Mouse (Mus musculus): Measurements from ENCODE around the gene Pnpla3. TPM values are rescaled to one million over a fixed set of nuclear protein-coding genes. Genes with fewer than 3 reads are reported as not detected.

The Pnpla3 gene
- polyA plus RNA-seq (2017; shearing (Covaris generic)) = not detected

DNA sequence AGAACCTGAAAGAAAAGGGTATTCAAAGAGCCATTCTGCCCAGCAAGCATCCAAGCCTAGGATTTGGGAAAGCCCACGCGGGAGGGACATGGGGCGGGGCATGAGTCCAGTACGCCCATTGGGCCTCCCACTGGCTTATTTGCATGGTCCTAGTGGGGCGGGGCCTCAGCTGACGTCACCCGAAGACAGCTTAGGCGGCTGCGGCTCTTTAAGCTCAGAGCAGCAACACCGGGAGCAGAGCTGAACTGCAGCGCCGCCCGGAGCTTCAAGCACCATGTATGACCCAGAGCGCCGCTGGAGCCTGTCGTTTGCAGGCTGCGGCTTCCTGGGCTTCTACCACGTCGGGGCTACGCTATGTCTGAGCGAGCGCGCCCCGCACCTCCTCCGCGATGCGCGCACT, at the start of gene Pnpla3:
Gene Pnpla3 (plus strand): TSS at position 238 of the 400 bp plus-strand sequence.

DNA sequence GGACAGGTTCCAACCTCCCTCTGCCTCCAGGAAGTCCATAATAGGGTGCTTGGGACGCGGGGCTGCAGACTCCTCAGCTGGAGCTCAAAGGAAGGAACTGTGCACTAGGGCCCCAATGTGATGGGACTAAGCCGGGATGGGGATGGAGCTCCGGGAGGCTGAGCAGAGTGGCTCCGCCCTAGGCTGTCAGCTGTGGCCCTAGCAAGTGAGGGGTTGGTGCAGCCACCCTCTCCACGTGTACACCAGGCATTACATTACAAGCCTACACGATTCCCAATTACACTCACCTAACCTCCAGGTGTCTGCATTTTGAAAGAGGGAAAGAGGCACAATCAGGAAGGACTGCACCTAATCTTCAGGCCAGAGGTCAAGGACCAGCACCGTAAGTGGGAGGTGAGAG, 44.6 kb upstream of the Pnpla3 start, which contains the start of gene Pnpla5:
Gene Pnpla5 (minus strand): TSS at position 101 of the 400 bp plus-strand sequence.

DNA sequence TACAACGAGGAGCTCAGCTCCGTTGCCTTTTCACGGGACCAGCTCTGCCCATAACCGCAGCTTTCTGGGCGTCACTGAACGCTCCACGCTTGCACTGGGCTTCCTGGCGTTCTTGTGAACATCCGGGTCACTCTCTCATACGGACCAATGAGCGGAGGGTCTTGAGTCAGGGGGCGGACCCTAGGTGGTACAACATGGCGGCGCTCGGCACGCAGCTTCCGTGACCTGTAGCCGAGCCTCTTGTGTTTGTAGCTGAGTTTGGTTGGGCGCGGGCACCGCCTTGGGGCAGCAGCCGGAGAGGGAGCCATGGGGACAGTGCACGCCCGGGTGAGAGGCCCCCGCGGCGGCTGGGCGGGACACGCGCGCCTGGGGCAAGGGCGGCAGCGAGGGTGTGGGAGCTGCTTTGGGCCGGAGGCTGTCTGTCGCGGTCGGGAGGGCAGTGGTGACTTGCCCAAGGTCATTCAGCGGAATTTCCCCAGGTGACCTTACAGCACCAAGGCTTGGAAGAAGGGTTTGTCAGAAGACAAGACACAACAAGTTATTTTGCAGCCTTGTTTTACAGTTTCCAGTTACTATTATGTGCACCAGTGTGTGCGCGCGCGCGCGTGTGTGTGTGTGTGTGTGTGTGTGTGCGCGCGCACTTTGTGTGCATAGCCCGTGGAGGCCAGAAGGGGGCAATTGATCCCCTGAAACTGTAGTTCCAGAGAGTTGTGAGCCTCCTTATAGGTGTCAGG, 24.6 kb downstream of the Pnpla3 start, which contains the start of gene Samm50:
Gene Samm50 (plus strand): TSS at position 184 of the 734 bp plus-strand sequence.

DNA sequence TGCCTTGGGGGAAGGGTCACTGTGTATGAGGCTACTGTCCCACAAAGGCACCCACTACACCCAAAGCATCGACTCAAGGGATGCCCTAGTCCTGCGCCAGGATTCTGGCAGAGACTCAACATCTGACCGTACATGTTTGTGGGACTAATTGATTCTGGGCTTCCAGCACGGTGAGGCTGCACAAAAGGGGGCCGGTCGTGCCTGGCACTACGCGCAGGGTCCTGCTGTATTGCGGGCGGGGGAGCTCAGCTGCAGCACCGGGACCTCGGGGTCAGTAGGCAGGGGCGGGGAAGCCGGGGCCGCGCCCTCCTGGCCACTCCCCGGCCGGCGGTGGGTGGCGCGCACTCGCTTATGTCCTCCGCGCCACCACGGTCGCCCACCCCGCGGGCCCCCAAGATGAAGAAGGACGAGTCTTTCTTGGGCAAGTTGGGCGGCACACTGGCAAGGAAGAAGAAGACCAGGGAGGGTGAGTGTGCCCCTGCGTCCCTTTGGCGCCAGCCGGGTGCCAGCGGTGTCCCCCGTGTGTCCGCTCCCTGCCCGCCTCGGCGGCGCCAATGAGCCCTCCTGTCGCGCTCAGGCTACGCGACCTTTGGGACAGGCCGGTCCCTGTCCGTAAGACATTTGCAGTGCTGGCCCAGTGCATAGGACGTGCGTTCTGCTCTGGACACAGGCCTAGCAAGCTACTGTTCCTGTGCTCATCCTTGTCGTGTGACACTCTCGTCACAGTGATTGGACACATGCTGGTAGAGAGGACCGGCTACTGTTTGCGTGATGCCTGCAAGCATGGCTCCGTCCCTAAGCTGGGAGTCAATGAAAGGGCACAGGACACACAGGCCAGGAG, 64.3 kb downstream of the Pnpla3 start, which contains the start of gene Parvb:
Gene Parvb (plus strand): TSS at position 323 of the 841 bp plus-strand sequence.

Other genes starting within 250 kb of the Pnpla3 start
- gene Efcab6, start 102.5 kb upstream of the Pnpla3 start, polyA plus RNA-seq (2017; shearing (Covaris generic)) = not detected
- gene Sult4a1, start 62.1 kb upstream of the Pnpla3 start, polyA plus RNA-seq (2017; shearing (Covaris generic)) = not detected
- gene Pnpla5, start 44.7 kb upstream of the Pnpla3 start, polyA plus RNA-seq (2017; shearing (Covaris generic)) = not detected
- gene Samm50, start 24.4 kb downstream of the Pnpla3 start, polyA plus RNA-seq (2017; shearing (Covaris generic)) = 139 TPM
- gene Parvb, start 64.2 kb downstream of the Pnpla3 start, polyA plus RNA-seq (2017; shearing (Covaris generic)) = 1.6 TPM
- 160 TPM for gene Parvg, start 156.2 kb downstream of the Pnpla3 start, polyA plus RNA-seq (2017; shearing (Covaris generic))